Mouse (Mus musculus): ENCODE measurements at regions not wholly inside any gene's neighbourhood (a gene's known extent, or its start where the extent isn't known, plus 50 kb on each side); places are given as distances from the start of the nearest gene placed in this dataset.

DNA sequence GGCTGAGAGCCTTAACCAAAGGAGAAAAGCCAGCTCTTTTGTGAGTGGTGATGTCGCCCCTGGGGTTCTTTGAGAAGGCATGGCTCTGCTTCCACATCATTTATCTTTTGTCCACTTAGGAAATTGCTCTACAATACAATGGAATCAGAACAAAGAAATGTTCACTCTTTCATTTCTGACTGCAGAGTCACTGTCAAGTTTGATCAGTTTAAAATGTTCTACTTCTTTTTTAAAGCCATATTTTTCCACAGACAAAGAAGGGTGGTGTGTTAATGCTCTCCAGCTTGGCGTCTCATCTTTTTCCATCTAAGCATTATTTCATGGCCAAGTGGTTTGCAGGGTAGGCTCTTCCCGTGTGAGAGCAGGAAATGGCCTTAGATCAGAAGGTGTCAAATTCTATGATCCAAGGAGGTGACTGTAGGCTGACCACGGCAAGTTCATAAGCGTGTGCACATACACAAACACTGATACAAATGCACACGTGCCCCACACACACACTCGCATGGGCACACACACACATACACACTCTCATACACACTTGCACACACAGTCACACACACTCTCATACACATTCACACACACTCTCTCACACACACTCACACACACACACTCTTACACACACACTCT lies 645.9 kb downstream of the Zfp706 start:
- TF ChIP-seq CTCF (IDR thresholded peaks at IDR 0.05; ENCODE audit: low read depth, low read length): no peak
- no peak for TF ChIP-seq POLR2A (IDR thresholded peaks at IDR 0.05; ENCODE audit: extremely low read depth, insufficient read depth, low read length)

Measured in liver, adult 2 months (tissue).